Mouse (Mus musculus) G1E (cell line): ENCODE results near the gene Wdfy3. TPM values are rescaled to one million over a fixed set of nuclear protein-coding genes. Genes with fewer than 3 reads are reported as not detected.

Experiments
- ATAC-seq: 2 replicates; pipeline ENCODE4 v1.8.0; 2016; ENCODE audit warnings: mild to moderate bottlenecking; ENCODE audit not compliant: insufficient number of reproducible peaks, poor library complexity, low FRiP score, severe bottlenecking; ENCODE audit errors: extremely low read depth
- DNase-seq: peaks from one replicate; pipeline ENCODE4 v3.0.0; 2012; ENCODE audit warnings: low spot score
- H3K27me3 ChIP-seq: 2 replicates; pipeline ENCODE4 v1.6.1; 2012; ENCODE audit warnings: mild to moderate bottlenecking, low read length, inconsistent platforms; ENCODE audit not compliant: insufficient read depth
- H3K36me3 ChIP-seq: replicated peaks from 2 replicates; pipeline ENCODE3; 2012; ENCODE audit warnings: mild to moderate bottlenecking, inconsistent platforms
- H3K4me1 ChIP-seq: 2 replicates; pipeline ENCODE4 v1.6.1; 2012; ENCODE audit warnings: low read depth, low read length, inconsistent platforms, mixed read lengths; ENCODE audit not compliant: insufficient read depth
- H3K4me3 ChIP-seq: 2 replicates; pipeline ENCODE4 v1.5.1; 2012; ENCODE audit warnings: low read depth, mild to moderate bottlenecking, inconsistent platforms, low read length, moderate library complexity, mixed read lengths
- H3K9me3 ChIP-seq: replicated peaks from 2 replicates; pipeline ENCODE4 v1.6.1; 2012; ENCODE audit warnings: inconsistent platforms
- CTCF ChIP-seq: IDR thresholded peaks from 2 replicates; pipeline ENCODE4 v1.5.1; 2012; ENCODE audit warnings: low read depth, low read length, inconsistent platforms, mixed read lengths
- GATA1 ChIP-seq: IDR thresholded peaks from 2 replicates; pipeline ENCODE4 v1.6.1; 2012; ENCODE audit warnings: borderline replicate concordance, low read length, inconsistent platforms, mixed read lengths
- GATA2 ChIP-seq: IDR thresholded peaks from 2 replicates; pipeline ENCODE4 v1.6.1; 2012; ENCODE audit warnings: low read depth, low read length, inconsistent platforms, borderline replicate concordance
- POLR2AphosphoS5 ChIP-seq: IDR thresholded peaks from 2 replicates; pipeline ENCODE4 v1.6.1; 2012; ENCODE audit warnings: low read depth, low read length, inconsistent platforms; ENCODE audit not compliant: insufficient replicate concordance
- TAL1 ChIP-seq: conservative IDR thresholded peaks from 2 replicates; pipeline ENCODE4 v1.6.1; 2012; ENCODE audit warnings: low read depth, low read length, inconsistent platforms, mixed read lengths
- polyA plus RNA-seq: library from polyadenylated mRNA; stranded (reverse); fragments of >175 nt; gene quantifications from 2 replicates; pipeline ENCODE4 v1.2.3, GENCODE M21; 2012
- total RNA-seq, 2 experiments: library from RNA; stranded (forward) in 1 of 2; stranded (reverse) in 1 of 2; fragments of 200-1000 nt in 1 of 2; fragments of >200 nt in 1 of 2; fragmentation: Nextera tagmentation in 1 of 2; gene quantifications; 2 replicates each; pipeline ENCODE4 v1.2.3; 2014 to 2017

Gene Wdfy3
- total and polyA plus RNA-seq, 3 experiments, result 0.05 TPM; not detected in 2

- TF ChIP-seq POLR2AphosphoS5, result no peak
- no peak for TF ChIP-seq GATA1
- TF ChIP-seq TAL1, result no peak
- TF ChIP-seq GATA2, result no peak
- no peak for TF ChIP-seq CTCF
- no peaks in the 10 kb centered on the region for H3K36me3 ChIP-seq
- no peak for ATAC-seq
- H3K9me3 ChIP-seq, result peaks cover 58% of the 10 kb centered on the region
- no peaks in the 10 kb centered on the region for H3K27me3 ChIP-seq
- no peaks in the 10 kb centered on the region for H3K4me1 ChIP-seq
- no peak for DNase-seq
- H3K4me3 ChIP-seq, result no peak overlapping the region
Observed at GRCm38 (mm10) chr5:101996036-101996735, 73.5 kb downstream of the Wdfy3 start.

- H3K27me3 ChIP-seq, result no peaks in the 10 kb centered on the region
- peaks cover 55% of the 10 kb centered on the region for H3K9me3 ChIP-seq
- ATAC-seq (no peak), DNase-seq (no peak)
- TF ChIP-seq POLR2AphosphoS5 (no peak), CTCF (no peak), TAL1 (no peak), GATA1 (no peak), GATA2 (no peak)
- H3K4me1 ChIP-seq, result no peaks in the 10 kb centered on the region
- H3K36me3 ChIP-seq, result no peaks in the 10 kb centered on the region
- no peak overlapping the region for H3K4me3 ChIP-seq
Observed at GRCm38 (mm10) chr5:101995451-101995995, 74.2 kb downstream of the Wdfy3 start.

GRCm38 (mm10) chr5:101993996-101994395 lies 75.7 kb downstream of the Wdfy3 start:
- Histone ChIP-seq H3K4me1 (no peaks in the 10 kb centered on the region), H3K27me3 (no peaks in the 10 kb centered on the region), H3K36me3 (no peaks in the 10 kb centered on the region), H3K9me3 (peaks cover 51% of the 10 kb centered on the region), H3K4me3 (no peak overlapping the region)
- no peak for ATAC-seq
- no peak for TF ChIP-seq CTCF
- no peak for TF ChIP-seq GATA2
- DNase-seq, result no peak

- Histone ChIP-seq H3K9me3 (peaks cover 55% of the 10 kb centered on the region), H3K27me3 (no peaks in the 10 kb centered on the region), H3K4me3 (no peak overlapping the region), H3K36me3 (no peaks in the 10 kb centered on the region), H3K4me1 (no peaks in the 10 kb centered on the region)
- TF ChIP-seq TAL1 (no peak), GATA2 (no peak), GATA1 (no peak), POLR2AphosphoS5 (no peak), CTCF (no peak)
- DNase-seq (no peak), ATAC-seq (no peak)
Observed at GRCm38 (mm10) chr5:101992969-101993670, 76.6 kb downstream of the Wdfy3 start.

GRCm38 (mm10) chr5:101990298-101990845 lies 79.3 kb downstream of the Wdfy3 start:
- H3K4me1 ChIP-seq, result no peaks in the 10 kb centered on the region
- ATAC-seq (no peak), DNase-seq (no peak)
- no peaks in the 10 kb centered on the region for H3K36me3 ChIP-seq
- H3K27me3 ChIP-seq, result no peaks in the 10 kb centered on the region
- peaks cover 42% of the 10 kb centered on the region for H3K9me3 ChIP-seq
- TF ChIP-seq POLR2AphosphoS5 (no peak), GATA1 (no peak)
- no peak overlapping the region for H3K4me3 ChIP-seq

- Histone ChIP-seq H3K27me3 (no peaks in the 10 kb centered on the region), H3K9me3 (peaks cover 36% of the 10 kb centered on the region), H3K4me1 (no peaks in the 10 kb centered on the region), H3K4me3 (no peak overlapping the region), H3K36me3 (no peaks in the 10 kb centered on the region)
- TF ChIP-seq POLR2AphosphoS5 (no peak), TAL1 (no peak), GATA2 (no peak), CTCF (no peak), GATA1 (no peak)
- DNase-seq (no peak), ATAC-seq (no peak)
Observed at GRCm38 (mm10) chr5:101988476-101988875, 81.2 kb downstream of the Wdfy3 start.
